Mouse (Mus musculus): ENCODE measurements around the gene Apbb2.
A peak's percentile ranks its signal among the peaks of the same experiment; 100 is the strongest.

The Apbb2 gene

DNA sequence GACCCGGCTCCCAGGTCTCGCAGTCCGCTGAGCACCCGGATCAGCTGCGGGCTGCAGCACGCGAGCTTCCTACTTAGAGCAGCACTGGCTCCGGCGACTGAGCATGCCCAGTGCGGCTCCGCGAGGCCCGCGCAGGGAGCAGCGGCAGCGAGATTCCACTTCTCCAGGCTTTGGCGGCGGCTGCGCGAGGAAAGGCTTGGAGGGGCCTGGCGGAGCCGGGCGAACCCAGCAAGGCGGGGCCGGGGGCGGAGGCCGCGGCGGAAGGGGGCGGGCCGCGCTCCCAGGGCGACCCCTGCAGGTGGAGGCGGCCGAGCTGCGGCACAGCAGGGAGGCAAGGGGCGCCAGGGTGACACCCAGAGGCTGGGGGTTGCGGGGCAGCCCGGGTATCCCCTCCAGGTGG lies at the start of gene Apbb2:
Gene Apbb2, minus strand, starts transcription at position 188 of the 400 bp plus-strand sequence.
- DNase-seq: peak; percentile 97

DNA sequence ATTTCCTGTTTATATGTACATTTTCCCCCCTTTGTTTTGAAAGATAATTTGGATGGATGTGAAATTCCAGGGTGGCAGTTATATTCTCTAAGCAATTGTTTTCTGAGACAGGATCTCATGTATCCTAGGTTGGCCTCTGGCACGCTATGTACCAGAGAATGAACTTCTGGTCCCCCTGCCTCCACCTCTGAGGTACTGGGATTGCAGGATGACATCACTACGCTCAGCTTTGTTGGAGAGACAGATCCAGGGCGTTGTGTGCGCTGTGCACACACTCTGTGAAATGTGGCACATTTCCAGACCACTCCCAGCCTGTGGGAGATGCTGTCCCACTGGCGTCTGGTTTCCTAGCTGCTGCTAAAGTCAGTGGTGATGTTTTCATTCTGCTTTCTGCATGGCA lies 35.6 kb upstream of the Apbb2 start:
- DNase-seq: no peak

DNA sequence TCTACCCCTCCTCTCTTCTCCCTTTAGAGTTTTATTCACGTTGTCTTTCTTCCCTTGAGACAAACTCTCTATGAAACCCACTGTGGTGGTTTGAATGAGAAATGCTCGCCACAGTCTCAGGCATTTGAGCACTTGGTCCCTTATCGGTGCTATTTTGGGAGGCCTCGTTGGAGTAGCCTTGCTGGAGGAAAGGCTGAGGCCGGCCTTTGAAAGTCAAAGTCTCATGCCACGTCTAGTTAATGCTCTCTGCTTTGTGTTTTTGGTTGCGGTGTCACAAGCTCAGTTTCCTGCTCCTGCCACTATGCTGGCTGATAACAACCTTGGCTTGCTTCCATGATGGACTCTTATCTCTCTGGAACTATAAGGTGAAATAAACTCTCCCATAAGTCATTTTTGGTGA lies 28.9 kb upstream of the Apbb2 start:
- no peak for DNase-seq

DNA sequence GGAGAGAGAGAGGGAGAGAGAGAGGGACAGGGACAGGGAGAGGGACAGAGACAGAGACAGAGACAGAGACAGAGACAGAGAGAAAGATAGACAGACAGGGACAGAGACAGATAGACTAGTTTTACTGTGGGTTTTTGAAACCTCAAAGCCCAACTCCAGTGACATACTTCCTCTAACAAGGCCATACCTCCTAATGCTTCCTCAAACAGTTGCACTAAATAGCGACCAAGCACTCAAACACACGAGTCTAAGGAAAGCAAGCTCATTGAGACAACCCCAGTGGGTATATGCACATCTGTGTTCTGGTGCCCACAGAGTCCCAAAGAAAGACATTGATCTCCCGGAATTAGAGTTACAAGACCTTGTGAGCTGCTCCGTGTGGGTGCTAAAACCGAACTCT lies 24.7 kb upstream of the Apbb2 start:
- DNase-seq: no peak

DNA sequence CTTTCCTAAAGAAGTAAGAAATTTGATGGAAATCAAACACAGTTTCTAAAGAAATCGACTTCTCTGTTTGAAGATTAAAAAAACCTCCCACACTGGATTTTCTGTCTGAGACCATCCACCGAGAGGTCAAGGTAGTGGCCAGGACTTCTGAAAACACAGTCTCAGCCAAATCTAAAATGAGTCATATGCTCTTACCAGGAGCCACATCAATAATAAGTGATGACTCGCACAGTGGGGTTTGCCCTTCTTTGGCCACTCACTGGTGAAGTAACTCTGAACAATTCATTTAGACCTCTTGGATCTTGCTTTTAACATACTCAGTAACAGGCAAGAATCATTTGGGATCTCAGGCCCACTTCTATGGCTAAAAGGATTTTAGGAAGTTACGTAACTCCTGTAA lies 23.6 kb upstream of the Apbb2 start:
- DNase-seq: no peak

DNA sequence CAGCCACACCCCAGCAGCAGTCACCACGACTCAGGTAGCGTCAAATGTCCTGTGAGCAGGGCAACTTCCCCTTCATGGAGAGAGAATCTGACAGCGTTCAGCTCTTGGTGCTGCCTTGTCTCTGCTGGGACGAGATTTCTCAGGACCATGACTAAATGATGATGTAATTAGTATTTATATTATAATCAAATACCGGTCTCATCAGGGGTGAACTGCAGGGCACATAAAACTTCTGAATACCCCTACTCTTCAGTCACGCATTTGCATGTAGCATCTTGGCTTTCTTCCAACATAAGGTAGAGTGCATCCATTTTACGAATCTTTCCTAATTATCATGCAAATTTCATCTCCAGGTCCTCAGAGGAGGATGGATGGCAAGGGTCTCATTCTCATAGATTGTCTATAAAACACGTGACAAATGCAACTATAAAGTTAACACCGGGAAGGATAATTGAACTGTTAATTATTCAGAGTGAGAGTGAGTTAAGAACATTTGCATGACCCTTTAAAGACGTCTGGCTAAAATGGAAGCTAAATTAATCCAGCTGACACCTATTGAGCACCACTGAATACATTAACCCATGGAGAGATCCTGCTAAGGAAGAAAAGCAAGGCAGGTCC lies 17.0 kb upstream of the Apbb2 start:
- no peak for DNase-seq

DNA sequence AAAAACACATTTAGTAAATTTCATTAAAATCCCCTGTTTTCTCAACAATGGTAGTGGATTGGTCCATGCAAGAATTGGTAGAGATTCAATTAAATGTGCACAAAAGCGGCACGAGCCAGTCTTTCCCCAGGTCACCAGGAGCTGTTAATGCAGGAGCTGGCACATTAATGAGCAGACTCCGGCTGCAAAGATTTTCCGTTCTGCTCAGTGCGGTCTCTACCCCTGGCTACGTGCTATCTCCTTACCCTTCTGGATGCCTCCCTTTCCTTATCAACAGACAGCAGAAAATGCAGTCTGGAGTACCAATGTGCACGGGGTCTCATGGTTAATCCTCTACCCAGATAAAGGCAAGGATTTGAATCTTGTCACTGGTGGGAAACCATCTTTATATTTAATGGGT lies 9.2 kb upstream of the Apbb2 start:
- DNase-seq: no peak

DNA sequence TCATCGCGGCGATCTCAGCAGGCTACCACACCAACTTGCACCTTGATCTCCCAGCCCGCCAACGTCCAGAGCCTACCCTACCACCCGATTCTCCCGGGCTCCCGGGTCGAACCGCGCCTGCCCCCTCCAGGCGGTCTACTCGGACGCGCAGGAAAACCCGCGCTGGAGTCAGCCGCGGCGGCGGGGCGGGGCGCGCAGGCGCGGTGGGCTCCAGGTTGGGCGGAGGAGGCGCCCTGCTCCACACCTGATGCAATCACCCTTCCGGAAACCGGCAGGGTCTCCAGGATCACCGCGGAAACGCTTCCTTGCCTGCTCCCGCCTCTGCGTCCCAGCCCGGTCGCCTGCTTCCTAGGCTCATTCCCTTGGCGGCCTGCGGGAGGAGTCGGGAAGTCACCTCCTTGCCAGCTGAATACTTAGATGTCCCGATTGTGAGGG lies 1.6 kb upstream of the Apbb2 start:
- DNase-seq: peak; percentile 88

DNA sequence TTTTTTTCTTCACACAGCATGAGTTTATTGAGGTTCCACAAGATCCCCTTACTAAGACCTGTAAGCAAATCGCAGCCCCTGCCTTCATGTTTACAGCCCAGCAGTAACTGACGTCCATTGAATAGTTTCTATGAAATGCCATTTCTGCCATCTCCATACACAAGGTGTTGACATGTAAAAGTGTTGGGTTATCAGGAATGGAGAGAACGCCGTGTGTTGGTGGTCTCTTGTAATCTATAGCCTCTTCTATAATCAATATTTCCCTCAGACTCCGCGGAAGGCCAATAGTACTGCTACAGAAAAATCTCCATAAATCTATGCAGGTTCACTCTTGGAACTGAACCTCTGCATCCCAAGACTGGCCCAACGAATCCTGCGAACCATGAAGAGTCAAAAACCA lies 1.1 kb upstream of the Apbb2 start:
- DNase-seq: no peak

DNA sequence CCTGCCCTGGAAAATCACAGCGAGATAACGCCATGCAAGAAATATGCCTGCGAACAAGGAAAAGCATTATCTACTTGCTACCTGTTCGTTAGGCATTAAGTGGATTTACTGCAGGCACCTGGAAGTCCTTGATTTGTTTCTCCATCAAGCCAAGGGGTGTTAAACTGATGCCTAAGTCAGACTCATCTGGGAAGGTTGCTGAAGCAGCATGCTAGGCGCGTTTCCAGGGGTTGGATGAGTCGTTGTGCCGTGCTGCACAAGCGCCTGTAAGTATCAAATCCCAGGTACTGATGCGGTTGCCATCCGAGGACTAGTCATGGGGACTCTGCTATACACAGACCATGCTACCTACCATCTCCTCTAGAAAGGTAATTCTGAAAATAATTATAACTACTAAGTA lies 611 bp upstream of the Apbb2 start:
- no peak for DNase-seq

DNA sequence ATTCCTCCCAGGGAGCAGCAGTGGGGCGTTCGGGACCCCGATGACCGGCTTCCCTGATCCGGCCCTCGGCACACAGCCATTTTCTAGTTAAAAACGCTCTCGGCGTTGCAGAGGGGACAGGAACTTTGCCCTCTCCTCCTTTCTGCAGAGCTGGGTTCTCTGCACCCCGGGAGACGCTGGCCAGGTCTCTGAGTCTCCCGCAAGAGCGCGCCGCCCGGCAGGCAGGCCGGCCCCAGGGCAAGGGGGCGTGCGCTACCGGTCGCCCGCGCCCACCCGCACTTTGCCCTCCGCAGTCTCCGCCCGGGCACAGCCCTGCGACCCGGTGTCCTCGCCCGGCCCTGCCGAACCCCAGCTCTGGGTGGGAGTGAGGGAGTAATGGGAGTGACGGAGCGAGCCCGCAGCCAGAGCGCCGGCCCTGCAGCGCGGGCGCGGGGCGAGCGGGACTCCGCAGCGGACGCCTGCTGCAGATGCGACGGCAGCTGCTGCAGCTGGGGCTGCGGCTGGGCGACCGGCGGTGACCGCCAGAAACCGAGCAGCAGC lies 593 bp downstream of the Apbb2 start:
- peak; percentile 60 for DNase-seq

DNA sequence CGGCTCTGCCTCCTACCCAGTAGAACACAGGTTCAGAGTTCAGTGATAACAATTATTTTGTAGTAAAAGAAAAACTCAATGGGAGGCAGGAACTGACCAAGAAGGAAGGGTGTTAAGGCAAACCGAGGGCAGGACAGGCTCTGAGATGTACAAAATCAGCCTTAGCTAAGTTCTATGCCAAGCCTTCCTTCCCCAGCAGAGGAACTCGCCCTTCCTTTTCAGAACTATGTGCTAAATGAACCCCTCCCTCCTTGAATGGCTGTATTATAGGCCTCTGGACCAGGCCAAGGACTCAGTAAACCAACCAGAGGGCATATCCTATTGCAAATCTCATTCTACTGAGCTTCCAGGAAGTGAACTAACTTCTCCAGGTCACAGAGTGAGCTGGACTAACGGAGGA lies 3.6 kb downstream of the Apbb2 start:
- DNase-seq: no peak

DNA sequence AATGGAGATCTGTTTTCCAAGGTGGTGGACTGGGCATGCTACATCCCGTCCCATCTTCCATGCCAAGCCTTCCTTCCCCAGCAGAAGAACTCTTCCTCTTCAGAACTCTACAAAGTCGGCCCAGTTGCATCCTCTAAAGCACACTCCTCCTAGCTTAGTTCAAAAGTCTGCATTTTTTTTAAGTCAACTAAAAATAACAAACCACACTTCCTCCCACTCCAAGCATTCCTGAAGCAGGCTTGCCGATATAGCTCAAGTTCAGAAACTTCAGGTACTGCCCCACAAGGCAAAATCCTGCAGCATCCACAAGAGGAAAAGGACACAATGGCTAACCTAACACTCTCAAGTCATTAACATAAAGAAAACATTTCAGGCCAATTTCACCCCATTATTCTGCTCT lies 4.9 kb downstream of the Apbb2 start:
- DNase-seq: no peak

DNA sequence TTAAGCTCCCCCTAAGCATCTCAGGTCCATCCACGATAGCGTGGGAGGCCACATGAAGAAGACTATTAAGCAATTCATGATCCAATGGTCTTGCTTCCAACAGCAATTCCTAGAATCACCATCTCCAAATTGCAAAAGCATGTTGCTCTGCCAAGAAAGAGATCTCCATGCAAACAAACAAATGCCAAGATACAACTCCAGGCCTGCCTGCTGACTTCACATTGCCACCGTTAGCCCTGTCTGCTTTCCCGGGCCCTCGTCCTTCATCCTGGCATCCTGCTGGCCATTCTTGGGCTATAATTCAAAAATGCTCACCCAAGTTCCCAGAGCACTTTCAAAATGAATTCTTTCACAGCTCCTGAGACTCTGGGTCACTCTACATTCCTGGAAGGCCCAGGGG lies 5.6 kb downstream of the Apbb2 start:
- DNase-seq: no peak

DNA sequence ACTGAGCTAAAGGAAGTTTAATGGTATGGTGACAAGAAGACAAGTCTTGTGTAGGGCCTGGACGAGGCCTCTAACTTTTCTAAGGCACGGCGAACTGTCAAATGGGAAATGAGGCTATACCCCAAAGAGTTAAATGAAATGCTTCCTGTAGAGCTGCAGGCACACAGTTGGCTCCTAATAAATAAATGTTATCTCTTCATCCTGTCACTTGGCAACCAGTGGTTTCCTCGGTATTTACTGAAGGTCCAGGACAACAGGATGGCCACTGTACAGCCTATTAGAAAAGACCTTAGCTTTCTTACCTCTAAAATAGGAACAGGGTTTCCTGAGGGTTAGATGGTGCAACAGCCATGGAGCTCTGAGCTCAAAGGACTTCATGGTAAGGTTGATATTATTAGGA lies 6.7 kb downstream of the Apbb2 start:
- no peak for DNase-seq

DNA sequence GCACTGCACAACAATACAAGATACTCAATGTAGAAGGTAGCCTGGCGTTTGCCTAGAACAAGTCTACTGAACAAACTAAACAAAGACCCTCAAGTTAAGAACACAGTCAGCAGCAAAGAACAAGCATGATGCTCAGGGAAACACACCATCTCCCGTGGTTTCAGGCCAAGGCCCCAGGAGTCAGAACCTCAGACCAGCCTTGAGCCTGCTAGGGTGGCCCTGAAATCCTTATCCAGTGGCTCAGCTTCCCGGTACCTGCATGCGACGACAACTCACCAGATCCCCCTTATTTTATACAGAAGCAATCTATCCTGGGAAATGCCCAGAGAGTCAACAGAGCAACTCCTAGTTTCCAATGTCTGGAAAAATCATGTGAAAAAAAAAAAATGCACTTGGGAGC lies 7.2 kb downstream of the Apbb2 start:
- no peak for DNase-seq

DNA sequence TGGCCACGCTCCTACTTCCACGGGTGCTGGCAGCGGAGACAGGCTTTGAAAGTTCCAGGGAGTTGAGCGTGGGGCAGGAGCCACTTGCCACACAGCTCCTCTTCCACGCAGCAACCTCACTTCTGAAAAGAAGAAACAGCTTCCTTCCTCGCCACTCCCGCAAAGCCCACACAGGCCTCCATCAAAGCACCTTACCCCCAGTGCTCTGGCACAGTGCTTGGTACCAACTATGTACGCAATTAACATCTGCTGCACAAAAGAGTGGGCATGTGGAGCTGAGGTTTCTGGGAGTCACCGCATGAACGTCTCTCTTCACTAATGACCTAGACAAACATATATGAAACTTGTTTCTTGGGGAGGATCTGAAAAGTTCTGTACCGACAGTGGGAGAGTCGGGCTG lies 8.3 kb downstream of the Apbb2 start:
- DNase-seq: no peak

DNA sequence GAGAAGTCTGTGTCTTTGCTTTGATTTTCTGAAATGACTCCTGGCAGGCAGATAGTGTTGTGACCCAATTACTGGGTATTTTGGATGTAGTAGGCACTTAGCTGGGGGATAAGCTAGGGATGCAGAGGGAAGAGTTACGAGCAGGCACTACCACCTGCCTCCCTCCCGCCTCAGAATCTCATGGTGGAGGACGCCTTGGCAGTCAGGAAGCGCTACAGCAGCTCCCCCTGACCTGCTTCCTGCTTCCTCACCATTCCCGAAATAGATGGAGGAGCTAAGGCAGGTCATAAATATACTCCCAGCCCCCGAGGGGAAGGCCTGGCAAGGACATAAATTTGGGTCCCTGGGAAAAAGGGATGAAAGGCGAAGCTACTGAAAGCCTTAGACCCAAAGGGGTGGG lies 9.3 kb downstream of the Apbb2 start:
- peak; percentile 28 for DNase-seq

DNA sequence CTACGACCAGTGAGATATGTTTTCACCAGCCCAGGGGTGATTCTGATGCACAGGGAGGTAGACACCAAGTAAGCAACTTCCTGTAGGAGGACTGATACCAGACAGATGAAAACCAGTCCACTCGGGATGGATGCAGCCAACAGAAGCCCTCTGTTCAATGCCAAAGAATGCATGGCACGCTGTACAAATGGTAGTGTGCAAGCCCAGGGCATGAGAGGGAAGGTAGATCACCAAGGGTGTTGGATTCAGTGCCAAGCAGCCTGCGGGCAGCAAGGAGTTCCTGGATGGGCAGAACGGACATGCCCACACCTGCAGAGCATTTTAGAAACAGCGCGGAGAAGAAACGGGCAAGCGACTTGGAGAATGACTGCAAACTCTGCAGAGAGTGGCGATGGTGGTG lies 10.8 kb downstream of the Apbb2 start:
- no peak for DNase-seq

DNA sequence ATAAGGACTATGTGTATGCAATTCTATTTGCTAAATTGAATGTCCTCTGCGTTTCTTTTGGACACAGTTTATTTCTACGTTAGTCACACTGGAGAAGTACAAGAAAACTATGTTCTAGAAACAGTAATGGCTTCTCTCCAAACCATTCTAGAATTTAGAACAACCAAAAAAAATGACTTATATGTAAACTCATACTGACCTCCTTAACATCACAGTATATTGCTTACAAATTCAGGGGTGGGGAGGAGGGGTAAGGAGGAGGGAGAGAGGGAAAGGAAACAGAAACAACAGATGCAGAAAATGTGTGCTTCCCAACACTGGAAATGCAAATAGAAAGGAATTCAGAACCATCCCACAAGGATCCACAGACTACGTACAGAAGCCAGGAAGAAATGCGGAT lies 11.4 kb downstream of the Apbb2 start:
- DNase-seq: no peak

DNA sequence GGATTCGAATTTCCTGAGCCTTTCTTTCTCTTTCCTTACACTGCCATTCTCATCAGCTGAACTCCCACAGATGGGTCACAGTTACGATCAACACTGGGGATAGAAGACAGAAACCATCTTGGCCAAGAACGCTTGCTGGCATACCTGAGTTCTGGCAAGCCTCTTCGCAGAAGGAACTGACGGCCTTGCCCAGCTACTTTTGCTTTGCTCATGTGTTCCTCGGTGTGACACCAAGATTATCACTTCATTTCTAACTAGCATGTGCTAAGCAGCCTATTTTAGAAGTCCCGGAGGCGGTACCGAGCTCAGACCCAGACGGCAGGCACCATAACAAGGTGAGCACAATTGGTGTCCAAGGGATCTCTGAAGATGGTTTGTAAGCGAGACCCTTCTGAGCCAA lies 12.9 kb downstream of the Apbb2 start:
- DNase-seq: no peak

DNA sequence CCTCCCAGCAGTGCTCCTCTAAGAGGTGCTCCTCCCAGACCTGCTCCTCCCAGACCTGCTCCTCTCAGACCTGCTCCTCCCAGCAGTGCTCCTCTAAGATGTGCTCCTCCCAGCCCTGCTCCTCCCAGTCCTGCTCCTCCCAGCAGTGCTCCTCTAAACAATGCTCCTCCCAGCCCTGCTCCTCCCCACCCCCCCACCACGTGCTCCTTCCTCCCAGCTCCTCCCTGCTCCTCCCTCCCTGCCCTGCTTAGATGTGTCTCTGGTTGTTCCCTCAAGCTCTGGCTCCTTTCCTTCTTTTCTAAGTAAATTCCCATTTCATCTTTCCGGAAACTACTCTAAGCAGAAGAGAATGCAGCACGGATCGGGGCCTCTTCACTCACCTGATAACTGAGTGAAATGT lies 14.2 kb downstream of the Apbb2 start:
- no peak for DNase-seq

DNA sequence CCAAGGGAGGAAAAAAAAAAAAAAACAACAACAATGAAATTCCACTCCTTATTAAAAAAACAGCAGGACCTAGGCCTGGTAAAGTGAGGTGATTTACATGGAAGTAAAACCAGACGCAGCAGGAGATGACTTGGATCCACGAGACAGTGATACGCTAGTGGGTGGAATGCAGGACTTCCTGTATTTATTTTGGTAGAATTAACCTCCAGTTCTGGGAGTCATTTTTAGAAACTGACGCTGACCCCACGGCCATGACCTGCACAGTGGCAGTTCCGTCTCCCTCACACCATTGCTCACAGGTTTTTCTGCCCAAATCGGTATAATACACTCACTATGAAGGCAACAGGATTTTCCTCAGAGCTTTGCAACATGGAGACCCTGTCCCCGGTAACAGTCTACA lies 14.8 kb downstream of the Apbb2 start:
- no peak for DNase-seq

DNA sequence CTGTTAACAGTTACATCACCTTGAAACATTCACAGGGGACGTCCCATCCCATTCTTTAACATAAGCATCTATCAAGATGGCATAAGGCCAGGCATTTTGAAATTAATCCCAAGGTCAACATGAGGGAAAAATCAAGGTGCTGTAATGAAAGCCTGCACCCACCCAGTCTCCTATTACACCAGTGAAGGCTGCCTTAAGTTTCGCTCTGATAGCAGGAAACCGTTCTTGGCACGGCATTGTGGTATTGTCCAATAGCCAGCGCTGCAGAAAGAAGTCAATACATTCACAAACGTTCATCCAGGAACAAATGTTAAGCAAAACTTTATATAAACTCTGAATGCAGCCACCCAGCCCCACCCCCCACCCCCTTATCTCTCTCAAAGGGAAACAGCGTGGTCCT lies 15.4 kb downstream of the Apbb2 start:
- no peak for DNase-seq

DNA sequence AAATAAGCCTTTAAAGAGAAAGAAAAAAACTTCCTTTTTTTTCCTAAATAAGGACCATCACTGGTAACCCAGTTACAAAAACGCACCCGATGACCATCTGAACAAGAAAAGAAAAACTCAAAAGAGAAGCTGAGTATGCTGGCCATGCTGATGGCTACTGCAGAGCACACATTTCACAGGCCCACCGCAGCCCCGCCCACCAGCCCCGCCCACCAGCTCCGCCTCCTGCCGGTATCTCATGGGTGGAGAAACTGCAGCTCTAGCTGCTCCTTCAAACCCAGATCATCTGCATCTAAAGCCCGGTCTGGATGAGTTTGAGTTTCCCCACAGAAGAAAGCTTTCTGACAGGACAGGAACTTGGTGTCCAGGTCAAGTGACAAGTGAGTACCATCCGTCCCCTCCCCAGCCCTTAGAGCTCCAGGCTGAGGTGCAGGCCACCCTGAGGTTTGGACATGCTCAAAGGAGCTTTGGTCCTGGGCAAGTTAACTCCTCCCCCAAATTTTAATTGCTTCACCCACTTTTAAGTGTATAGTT lies 16.2 kb downstream of the Apbb2 start:
- no peak for DNase-seq
